Mouse (Mus musculus) T-helper 1 cell (primary cell): Measurements from ENCODE around the gene Tnfrsf12a.

Source experiments
- in situ Hi-C: fragments of 300-600 bp; cut with MboI, MseI; formaldehyde crosslinking; loops from one replicate; pipeline ENCODE4 v1.15.1; 2025; ENCODE audit warnings: high pct_unique_total_duplicates

Gene Tnfrsf12a

GRCm38 (mm10) chr17:23681086-23681485 is 3.8 kb upstream of the Tnfrsf12a start:
- in situ Hi-C loops: no loop called here

DNA sequence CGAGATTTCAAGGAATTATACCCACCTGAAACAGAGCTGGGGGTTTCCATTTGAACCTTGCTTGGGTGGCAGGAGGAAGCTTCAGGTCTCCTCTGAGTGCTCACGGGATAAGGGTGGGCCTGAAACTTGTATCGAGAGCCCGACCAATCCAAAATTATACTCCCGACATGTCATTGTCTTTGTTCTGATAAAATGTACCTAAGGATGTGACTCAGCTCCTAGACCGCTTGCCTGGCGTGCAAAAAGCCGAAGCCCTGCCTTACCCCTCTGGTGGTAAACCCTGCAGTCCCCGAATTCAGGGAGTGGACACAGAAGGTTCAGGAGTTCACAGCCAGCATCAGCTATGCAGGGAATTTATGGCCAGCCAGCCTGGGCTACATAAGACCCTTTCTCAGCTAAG is 3.1 kb upstream of the Tnfrsf12a start:
- in situ Hi-C loops: no loop called here

GRCm38 (mm10) chr17:23679127-23679835 is 2.0 kb upstream of the Tnfrsf12a start, which contains the start of gene Cldn6:
TSS of gene Cldn6 (plus strand) at chr17:23679249.
- in situ Hi-C loops: no loop called here

DNA sequence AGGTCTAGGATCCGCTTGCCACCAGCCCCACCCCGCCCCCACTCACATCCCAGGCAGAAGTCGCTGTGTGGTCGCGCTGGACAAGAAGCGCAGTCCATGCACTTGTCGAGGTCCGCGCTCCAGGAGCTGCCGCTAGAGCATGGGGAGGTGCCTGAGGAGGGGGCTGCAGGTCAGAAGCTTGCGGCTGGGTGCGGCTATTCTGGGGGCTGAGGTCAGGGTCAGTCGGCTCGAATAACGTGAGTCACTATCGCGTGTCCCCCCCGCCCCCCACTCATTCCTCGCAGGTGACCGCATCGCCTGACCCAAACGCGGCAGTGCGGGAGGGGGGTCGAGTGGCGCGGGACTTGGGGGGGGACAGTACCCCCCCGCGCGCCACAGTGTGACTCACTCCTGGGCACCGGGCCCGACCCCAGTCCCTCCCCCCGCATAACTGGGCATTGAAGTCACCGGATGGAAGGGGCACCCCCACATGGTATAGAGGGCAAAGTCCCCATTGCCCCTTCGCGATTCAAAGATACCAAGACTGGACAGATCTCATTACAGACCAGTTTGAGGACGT is 716 bp downstream of the Tnfrsf12a start:
- in situ Hi-C loops: no loop called here

- in situ Hi-C loops: no loop called here
These were observed 1.5 kb downstream of the Tnfrsf12a start for GRCm38 (mm10) chr17:23675564-23676281.

GRCm38 (mm10) chr17:23675127-23675526 is 2.1 kb downstream of the Tnfrsf12a start:
- in situ Hi-C loops: no loop called here

GRCm38 (mm10) chr17:23674271-23674952 is 2.9 kb downstream of the Tnfrsf12a start:
- in situ Hi-C loops: loop anchor here (5.0 kb wide), 1 partner anchor 33 kb away; no protein-coding TSS in a partner anchor

DNA sequence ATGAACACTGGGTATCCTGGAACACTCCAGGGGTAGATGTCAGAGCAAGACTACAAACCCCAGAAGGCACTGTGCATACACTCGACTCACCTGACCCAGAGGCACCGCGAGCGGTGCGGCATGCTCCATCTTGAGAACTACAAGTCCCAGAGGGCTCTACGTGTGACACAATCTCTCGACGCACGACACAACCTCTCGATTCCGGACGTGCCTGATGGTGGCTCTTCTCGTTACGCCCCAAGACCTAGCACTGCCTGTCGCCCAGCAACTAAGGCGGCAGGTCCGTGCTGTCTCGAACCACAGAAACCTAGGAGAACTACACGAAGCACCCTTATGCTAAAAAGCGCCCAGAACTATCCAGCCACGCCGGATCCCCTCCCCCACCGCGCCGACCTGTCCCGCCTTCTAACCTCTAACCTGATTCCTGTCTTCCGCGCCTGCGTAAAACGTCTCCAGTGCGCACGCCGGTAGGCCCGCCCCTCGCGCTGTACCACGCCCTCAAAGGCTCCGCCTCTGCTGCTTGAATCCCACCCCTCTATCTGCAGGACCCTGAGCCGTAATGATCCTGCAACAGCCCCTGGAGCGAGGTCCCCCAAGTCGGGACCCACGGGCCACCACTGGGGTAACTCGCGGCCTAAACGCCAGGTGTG is 3.7 kb downstream of the Tnfrsf12a start, which contains the start of the genes Hcfc1r1 and Thoc6:
Gene Hcfc1r1, plus strand, starts transcription at position 173 of the 650 bp plus-strand sequence.
Gene Thoc6, minus strand, starts transcription at position 459 of the 650 bp plus-strand sequence.
- in situ Hi-C loops: loop anchor here (5.0 kb wide), 1 partner anchor 34 kb away; no protein-coding TSS in a partner anchor

GRCm38 (mm10) chr17:23672761-23673160 is 4.5 kb downstream of the Tnfrsf12a start:
- in situ Hi-C loops: loop anchor here (5.0 kb wide), 1 partner anchor 35 kb away; no protein-coding TSS in a partner anchor

GRCm38 (mm10) chr17:23671519-23671918 is 5.7 kb downstream of the Tnfrsf12a start:
- in situ Hi-C loops: loop anchor here (5.0 kb wide), 1 partner anchor 36 kb away; no protein-coding TSS in a partner anchor

GRCm38 (mm10) chr17:23670516-23671074 is 6.7 kb downstream of the Tnfrsf12a start:
- in situ Hi-C loops: loop anchor here (5.0 kb wide), 1 partner anchor 37 kb away; no protein-coding TSS in a partner anchor

GRCm38 (mm10) chr17:23665511-23665910 is 11.8 kb downstream of the Tnfrsf12a start:
- in situ Hi-C loops: no loop called here

GRCm38 (mm10) chr17:23664556-23665021 is 12.7 kb downstream of the Tnfrsf12a start:
- in situ Hi-C loops: no loop called here

DNA sequence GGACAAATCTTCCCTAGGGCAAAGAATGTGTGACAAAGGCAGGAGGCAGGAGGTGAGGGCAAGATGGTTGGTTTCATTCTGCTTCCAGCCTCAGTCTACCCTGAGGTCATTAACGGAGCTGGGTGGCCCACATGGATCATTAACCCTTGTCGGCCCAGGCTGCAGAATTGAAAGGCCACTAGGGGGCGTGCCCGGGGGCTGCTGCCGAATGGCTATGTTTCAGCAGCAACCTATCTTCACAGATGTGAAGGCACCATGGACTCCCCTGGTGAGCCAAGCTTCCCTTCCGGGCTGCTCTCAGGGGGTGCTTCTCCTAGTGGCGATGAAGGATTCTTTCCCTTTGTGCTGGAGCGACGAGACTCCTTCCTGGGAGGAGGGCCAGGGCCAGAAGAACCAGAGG is 15.7 kb downstream of the Tnfrsf12a start:
- in situ Hi-C loops: no loop called here

- in situ Hi-C loops: no loop called here
These were observed 16.4 kb downstream of the Tnfrsf12a start for GRCm38 (mm10) chr17:23660876-23661200.

DNA sequence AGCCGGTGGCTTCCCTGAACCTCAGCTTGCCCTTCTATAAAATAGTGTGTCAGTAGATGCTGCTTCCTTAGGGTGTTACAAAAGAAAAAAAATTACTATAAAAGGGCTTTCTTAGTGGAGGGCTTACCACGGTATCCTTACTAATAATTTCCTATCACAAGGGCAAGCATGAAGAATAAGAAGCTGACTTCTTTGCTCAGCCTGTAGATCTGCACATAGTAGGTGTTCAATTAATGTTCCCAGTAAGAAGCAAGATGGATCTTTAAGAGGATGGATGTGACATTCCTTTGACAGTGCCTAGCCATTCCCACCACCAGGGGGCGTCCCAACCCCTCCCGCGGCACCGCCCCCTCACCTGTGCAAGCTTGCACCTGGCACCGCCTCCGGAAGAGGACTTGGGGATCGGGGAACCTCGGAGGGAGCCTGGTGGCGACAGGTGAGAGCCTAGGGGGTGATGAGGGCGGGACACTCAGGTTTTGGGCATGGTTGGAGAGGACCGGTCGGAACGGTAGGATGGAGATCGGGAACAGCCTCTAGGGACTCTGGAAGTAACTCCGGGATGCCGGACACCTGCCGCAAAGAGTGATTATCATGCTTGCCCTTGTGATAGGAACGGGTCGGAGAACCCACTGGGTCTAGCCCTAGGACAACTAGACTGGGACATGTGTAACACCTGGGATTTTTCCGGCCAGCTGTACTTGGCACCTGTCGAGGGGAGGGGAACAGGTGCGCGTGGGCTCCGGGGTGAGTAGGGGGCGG is 17.0 kb downstream of the Tnfrsf12a start, which contains the start of gene Bicdl2:
Gene Bicdl2, plus strand, starts transcription at position 390 of the 759 bp plus-strand sequence.
- in situ Hi-C loops: no loop called here

GRCm38 (mm10) chr17:23658450-23658849 is 18.8 kb downstream of the Tnfrsf12a start:
- in situ Hi-C loops: no loop called here

GRCm38 (mm10) chr17:23654410-23654809 is 22.9 kb downstream of the Tnfrsf12a start:
- in situ Hi-C loops: no loop called here

- in situ Hi-C loops: no loop called here
These were observed 23.3 kb downstream of the Tnfrsf12a start for GRCm38 (mm10) chr17:23654001-23654400.

GRCm38 (mm10) chr17:23653324-23653723 is 23.9 kb downstream of the Tnfrsf12a start:
- in situ Hi-C loops: no loop called here
